Mouse (Mus musculus) macrophage (primary cell): ENCODE results near the gene Crisp4. TPM values are rescaled to one million over a fixed set of nuclear protein-coding genes. Genes with fewer than 3 reads are reported as not detected.

Experiments used
- polyA plus RNA-seq: library from polyadenylated mRNA; stranded (reverse); fragments of 250-400 nt; gene quantifications from 3 replicates; pipeline ENCODE4 v1.2.4, GENCODE M21; 2018; ENCODE audit warnings: inconsistent platforms

Gene Crisp4
- polyA plus RNA-seq, 1 experiment from 2014 or later = not detected

Other genes starting within 250 kb of the Crisp4 start
- not detected in 3 replicates for gene Defb18, start 91.5 kb upstream of the Crisp4 start, polyA plus RNA-seq
- gene Defb41, start 119.2 kb upstream of the Crisp4 start, polyA plus RNA-seq = not detected in 3 replicates